Mouse (Mus musculus) urinary bladder, postnatal 14 days (tissue): ENCODE measurements around the gene Tfr2.
"Not testable (repeated sequence)": the region's sequence is repeated elsewhere in the genome, so short reads cannot be mapped to it uniquely, and the experiment has no call there.

Experiments
- DNase-seq: peaks from one replicate; pipeline ENCODE4 v3.0.0; 2021; ENCODE audit warnings: low spot score

The Tfr2 gene

DNA sequence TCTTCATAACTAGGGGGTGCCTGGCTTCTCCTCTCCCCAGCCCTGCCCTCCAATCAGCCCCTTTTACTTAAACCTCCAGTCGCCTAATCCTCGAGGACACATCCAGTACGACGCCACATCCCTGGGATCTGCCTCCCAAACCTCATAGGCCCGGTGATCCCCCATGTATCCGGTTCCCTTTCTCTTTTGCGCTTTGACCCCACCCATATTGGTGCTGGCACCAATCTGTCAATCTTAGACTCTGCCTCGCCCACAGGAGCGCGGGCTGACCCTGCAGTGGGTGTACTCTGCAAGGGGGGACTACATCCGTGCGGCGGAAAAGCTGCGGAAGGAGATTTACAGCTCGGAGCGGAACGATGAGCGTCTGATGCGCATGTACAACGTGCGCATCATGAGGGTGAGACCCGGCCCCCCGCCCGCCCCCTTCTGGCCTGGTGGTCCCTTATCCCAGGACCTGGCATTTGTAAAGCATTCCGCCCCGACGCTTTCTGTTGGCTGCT lies 14.1 kb downstream of the Tfr2 start:
- no peak for DNase-seq

DNA sequence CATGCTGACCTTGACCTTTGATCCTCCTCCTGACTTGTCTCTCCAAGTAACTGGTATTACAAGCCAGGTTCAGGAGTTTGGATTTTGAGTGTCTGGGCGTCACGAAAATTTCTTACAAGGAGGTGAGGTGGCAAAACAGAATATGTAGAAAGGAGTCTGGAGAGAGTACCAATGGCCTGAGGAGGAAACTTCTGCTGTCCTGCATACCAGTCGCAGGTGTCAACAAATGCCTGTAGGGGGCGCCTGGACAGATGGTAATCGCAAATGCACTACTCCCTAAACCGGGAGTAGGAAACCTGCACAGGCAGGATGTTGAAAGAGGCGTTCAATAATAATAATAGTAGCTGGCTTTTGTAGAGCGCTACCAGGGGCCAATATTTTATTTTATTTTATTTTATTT lies 15.3 kb downstream of the Tfr2 start:
- DNase-seq, result peak; percentile 85

- no peak for DNase-seq
Measured at GRCm38 (mm10) chr5:137590507-137590906, 20.9 kb downstream of the Tfr2 start.

DNA sequence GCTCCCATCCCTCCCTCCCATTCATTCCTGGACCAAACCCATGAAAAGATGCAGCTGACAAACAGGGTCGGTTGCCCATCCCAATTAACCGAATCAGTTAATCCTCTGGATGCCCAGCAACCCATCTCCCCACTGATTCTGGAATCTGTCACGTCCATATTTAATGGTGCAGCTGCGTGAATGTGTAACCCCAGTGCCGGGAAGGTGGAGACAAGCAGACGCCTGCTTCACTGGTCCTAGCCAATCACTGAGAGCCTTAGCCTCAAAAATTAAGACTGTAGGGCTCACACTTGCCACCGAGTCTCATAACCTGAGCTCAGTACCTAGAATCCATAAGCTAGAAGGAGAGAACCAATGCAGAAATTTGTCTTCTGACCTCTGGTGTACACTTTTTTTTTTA lies 26.3 kb downstream of the Tfr2 start:
- no peak for DNase-seq

DNA sequence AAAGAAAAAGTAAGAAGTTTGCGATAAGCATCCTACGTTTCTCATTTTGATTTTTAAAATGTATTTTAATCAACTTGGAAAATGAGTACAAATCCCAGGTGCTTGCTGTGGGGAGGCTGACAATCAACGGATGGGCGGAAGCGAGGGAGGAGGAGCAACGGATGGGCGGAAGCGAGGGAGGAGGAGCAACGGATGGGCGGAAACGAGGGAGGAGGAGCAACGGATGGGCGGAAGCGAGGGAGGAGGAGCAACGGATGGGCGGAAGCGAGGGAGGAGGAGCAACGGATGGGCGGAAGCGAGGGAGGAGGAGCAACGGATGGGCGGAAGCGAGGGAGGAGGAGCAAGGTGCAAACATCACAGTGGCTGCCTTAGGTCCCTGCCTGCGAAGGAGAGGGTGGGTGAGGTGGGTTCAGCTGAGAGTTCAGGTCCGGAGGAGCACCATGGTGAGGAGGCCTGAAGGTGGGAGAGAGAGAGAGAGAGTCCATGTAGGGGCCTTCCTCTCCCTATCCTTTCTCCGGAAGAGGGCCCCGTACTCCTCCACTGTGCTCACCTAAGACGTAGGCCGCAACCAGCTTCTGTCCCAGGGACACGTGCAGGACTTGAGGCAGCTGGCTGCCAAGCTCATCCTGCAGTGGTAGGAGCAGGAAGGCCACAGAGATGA lies 27.1 kb downstream of the Tfr2 start:
- DNase-seq, result no peak

DNA sequence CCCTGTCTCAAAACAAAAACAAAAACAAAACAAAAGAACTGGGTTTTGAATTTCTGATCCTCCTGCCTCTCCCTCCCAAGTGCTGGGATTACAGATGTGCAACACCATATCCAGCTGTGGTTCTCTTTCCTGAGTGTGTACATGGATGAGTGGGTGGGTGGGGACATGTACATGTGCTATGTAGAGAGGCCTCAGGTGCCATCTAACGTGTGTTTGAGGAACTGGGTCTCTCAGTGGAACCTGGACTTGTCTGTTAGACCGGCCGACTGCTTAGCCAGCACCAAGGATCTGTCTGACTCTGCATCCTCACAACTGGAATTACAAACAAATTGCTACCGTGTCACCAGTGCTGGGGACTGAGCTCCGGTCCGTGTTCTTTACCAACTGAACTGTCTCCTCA lies 28.0 kb downstream of the Tfr2 start:
- no peak for DNase-seq

DNA sequence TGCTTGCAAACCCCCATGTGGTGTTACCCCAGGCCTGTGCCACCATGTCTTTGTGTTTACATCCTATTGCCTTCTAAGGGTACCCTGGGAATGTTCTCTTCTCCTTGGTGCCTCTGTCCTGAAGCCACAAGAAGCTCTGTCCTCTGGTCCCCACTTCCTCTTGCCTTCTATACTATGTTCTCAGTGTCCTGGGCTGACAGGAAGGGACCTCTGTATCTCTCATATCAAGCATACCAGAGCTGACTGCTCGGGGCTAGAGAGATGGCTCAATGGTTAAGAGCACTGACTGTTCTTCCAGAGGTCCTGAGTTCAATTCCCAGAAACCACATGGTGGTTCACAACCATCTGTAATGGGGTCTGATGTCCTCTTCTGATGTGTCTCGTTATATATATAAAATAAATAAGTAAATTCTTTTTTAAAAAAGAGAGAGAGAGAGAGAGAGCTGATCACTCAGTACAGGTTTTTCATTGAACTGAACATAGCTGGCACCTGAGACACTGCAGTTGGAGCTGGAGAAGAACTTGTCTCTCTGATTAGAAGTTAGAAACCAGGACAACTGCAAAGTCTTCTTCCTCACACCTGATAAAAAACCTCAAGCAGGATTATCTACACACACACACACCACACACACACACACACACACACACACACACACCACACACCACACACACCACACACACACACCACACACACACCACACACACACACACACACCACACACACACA lies 28.6 kb downstream of the Tfr2 start:
- no peak for DNase-seq

GRCm38 (mm10) chr5:137599600-137599999 lies 30.0 kb downstream of the Tfr2 start:
- DNase-seq, result no peak

GRCm38 (mm10) chr5:137600281-137600618 lies 30.6 kb downstream of the Tfr2 start:
- no peak for DNase-seq

GRCm38 (mm10) chr5:137600619-137601364 lies 31.2 kb downstream of the Tfr2 start, which contains the start of gene Mospd3:
Gene Mospd3 (minus strand): TSS chr5:137601058.
- DNase-seq, result peak; percentile 97

DNA sequence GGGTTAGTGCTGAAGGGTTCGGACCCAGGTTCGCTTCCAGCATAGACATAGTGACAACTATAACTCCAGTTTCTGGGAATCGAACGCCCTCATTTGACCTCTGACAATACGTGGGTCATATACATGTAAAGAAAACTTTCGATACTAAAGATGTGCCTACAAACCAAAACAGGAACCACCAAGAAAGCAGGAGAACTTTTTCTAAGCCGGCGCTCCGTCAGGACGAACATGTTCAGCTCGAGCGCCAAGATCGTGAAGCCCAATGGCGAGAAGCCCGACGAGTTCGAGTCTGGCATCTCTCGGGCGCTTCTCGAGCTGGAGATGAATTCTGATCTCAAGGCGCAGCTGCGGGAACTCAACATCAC lies 31.7 kb downstream of the Tfr2 start:
- peak; percentile 42 for DNase-seq

DNA sequence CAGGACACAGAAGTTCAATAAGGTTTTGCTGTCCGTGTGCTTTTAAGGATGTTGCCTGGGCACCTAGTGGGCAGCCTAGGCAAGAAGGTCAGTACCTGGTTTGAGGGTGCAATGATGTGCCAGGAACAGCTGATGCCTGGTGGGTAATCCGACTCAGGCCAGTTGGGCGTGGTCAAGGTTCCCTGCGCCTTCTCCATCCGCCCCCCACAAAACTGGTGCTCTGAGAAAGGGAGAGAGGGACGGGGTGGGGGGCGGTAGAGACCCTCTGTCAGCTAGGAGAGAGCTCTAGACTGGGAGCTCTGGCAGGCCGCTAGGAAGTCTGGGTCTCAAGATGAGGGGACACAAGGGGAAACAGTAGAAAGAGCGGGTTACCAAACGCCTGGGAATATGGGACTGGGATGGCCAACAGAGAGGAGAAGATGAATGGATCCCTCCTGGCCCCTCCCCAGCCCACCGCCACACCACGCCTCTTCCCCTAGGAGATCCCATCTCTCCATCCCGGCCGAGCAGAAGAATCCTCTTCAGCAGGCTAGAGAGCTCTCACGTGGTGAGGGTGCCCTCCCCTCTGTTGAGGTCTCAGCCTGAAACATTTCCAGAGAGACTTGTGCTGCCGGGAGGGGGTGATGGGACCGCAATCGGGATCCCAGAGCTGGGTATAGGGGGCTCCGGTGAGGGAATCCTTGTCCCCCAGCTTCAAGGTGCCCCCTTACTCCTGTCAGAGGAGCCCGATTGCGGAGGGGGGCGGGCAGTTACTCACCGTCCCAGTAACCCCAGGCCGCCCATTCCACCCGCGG lies 38.4 kb downstream of the Tfr2 start:
- no peak for DNase-seq

DNA sequence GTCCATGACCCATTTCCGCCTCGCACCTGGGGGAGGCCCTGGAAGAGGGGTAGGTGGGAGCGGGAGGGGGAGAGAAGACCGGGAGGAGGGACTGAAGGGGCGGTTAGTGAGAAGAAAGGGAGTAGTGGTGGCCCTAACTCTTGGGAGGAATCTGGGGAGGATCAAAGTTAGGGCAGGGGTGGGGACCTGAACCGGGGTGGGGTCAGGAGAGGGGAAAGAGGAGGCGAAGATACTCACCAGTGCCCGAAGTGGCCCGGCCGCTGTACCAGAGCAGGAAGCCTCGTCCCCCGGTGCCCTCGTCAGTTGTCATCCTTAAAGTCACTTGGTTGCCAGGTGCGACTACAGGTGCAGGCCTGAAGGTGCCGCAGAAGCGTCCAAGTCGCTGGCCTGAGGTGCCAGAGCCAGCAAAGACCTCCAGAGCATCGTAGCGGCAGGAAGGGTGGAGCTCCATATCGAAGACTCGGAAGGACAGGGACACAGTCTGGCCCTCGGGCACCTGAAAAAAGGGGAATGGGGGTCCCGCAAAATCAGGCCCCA lies 39.1 kb downstream of the Tfr2 start:
- DNase-seq, result no peak

DNA sequence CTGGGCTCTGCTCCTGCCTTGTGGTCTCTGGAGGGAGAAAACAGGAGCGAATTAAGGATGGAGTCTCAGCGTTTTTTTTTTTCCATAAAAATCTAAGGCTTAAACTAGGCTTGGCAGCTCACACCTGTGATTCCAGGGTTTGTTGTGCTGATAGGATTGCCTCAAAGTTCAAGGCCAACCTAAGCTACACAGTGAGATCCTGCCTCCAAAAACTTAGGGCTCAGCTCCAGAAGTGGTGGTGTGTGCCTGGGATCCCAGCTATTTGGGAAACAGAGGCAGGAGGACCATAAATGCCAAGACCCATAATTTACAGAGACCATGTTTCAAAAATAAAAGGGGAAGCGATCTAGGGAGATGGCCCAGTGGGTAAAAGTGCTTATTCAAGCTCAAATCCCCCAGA lies 39.7 kb downstream of the Tfr2 start:
- DNase-seq, result no peak

- DNase-seq, result no peak
Measured at GRCm38 (mm10) chr5:137610056-137610455, 40.4 kb downstream of the Tfr2 start.

- peak; percentile 79 for DNase-seq
Measured at GRCm38 (mm10) chr5:137610548-137611244, 41.1 kb downstream of the Tfr2 start.

GRCm38 (mm10) chr5:137611245-137611602 lies 41.6 kb downstream of the Tfr2 start:
- peak; percentile 70 for DNase-seq

- peak; percentile 40 for DNase-seq
Measured at GRCm38 (mm10) chr5:137613076-137613475, 43.4 kb downstream of the Tfr2 start.

DNA sequence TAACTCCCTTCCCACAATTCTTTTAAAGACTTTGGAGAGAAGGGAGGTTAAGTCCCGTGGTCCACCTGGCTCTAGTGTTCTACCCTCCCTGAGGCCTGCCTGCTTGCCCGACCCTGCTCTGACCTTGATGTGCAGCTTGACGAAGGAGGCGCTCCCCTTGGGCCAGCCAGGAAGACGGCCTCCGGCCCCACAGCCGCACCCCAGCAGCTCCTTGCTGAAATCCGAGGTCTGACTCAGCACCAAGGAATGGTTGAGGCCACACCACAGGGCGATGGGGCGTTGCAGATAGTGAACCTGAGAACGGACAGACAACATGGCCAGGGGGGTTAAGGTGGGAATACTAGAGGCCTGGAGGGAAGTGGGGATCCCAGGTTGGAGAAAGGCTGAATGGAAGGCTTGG lies 43.9 kb downstream of the Tfr2 start, which contains the start of gene Pcolce:
Gene Pcolce, minus strand, starts transcription at position 235 of the 400 bp plus-strand sequence.
- DNase-seq, result peak; percentile 85

DNA sequence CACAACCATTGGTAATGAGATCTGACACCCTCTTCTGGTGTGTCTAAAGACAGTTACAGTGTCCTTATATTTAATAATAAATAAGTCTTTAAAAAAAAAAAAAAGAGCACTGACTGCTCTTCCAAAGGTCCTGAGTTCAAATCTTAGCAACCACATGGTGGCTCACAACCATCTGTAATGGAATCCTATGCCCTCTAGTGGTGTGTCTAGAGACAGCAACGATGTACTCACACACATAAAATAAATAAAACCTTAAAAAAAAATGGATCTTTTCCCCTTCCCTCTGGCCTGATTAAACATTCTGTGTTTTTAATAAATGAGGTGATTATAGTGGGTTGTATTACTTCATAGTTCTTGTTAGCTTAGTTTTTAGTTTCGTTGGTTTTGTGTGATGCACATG lies 45.3 kb downstream of the Tfr2 start:
- DNase-seq, result not testable (repeated sequence)

DNA sequence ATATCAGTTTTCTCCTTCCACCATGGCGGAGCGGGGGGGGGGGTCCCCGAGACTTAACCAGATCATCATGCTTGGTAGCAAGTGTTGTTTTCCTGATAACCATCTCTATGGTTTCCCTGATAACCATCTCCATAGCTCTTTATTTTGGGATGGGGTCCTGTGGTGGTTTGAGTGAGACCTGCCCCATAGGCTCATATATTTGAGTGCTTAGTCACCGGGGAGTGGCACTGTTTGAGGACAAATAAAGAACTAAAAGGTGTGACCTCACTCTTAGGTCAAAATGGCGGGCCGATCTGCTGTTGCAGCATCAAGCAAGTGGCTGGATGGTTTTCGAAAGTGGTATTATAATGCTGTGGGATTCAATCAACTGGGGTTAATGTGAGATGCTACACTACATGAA lies 45.7 kb downstream of the Tfr2 start:
- DNase-seq, result peak; percentile 46
